Mouse (Mus musculus): ENCODE results near the gene Dhdh. TPM values are rescaled to one million over a fixed set of nuclear protein-coding genes. Genes with fewer than 3 reads are reported as not detected.
"Not testable (repeated sequence)": the region's sequence is repeated elsewhere in the genome, so short reads cannot be mapped to it uniquely, and the experiment has no call there.

Dhdh gene
- total RNA-seq, 2 experiments from 2014 or later: 3.0 to 3.1 TPM

DNA sequence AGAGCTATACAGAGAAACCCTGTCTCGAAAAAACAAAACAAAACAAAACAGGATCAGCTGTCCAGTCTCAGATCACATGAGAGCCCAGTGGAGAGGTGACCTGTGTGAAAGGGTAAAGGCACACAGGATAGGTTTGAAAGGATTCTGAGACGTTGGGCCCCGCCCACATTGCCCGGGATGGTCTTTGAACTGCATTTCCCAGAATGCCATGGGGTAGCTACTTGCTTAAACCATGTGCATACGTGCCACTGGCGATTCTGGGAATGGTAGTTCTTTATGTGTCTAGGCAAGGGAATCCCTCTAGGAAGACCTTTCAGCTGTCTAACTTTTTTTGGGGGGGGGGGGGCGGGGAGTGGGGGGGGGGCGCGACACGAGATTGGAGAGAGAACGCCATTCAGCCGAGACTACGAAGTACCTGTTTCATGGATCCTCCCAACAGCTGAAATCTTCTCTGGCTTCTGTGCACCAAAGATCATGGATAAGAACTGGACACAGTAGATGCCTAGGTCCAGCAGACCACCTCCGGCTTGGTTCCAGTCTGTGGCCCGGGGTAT, 7.2 kb downstream of the Dhdh start, which contains the start of gene Tulp2:
TSS of gene Tulp2 (plus strand) at position 504 of the 554 bp plus-strand sequence.
- peak; percentile 69 to 76 for DNase-seq (ENCODE audit: extremely low spot score in 1 of 2, low spot score in 2 of 2)
- intact Hi-C loops (cut with DNase I): no loop called here

DNA sequence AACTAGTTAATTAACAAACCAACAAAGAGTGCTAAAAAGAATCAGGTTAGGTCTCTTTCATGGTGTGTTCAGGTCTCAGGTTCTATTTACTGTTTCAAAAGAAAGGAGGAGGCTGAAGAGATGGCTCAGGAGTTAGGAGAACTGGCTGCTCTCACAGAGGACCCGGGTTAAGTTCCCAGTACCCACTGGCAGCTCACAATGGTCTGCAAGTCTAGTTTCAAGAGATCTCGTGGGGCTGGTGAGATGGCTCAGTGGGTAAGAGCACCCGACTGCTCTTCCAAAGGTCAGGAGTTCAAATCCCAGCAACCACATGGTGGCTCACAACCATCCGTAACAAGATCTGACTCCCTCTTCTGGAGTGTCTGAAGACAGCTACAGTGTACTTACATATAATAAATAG, 8.3 kb downstream of the Dhdh start:
- DNase-seq (ENCODE audit: extremely low spot score in 1 of 2, low spot score in 2 of 2); intact Hi-C loops (cut with DNase I): not testable (repeated sequence)

DNA sequence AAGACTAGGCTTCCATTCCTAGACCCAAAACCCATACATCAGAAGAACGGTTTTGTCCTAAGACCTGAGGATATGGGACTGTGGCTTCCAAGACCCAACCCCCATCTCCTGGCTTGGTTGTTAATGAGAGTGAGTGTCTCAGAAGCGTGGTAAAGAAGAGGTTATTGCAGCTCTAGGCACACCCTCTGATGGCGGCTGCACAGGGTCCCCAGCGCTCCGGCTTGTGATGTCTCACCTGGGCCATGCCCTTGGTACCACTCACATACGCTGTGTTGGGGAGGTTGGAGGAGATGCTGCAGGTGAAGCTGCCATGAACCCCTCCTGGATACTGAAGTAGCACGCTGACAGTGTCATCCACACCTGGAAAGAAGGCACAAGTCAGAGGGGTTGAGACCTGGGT, 9.8 kb downstream of the Dhdh start:
- intact Hi-C loops (cut with DNase I): loop anchor here (5.0 to 10.0 kb wide), 2 partner anchors 44 to 206 kb away; partner anchors contain the start of gene Ntn5
- DNase-seq (ENCODE audit: extremely low spot score in 1 of 2, low spot score in 2 of 2): no peak

DNA sequence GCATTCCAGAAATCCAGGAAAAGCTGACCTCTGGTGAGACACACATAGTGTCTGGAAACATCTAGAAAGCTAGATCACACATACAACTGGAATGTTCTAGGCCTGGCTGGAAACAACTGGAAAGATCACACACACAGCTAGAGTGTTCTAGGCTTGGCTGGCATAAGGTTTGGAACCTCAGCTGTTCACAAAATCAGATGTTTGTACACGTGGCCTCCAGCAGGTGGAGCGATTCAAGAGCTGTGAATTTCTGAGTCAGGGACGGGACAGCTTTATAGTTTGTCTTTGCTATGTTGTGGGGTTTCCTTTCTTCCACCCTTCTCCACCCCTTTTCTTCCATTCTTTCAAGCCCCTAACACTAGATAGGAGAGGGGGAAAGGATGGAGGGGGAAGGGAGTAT, 11.6 kb downstream of the Dhdh start:
- peak in 1 of 2 experiments; percentile 68 for DNase-seq (ENCODE audit: extremely low spot score in 1 of 2, low spot score in 2 of 2)
- intact Hi-C loops (cut with DNase I): loop anchor here (5.0 to 10.0 kb wide), 2 partner anchors 45 to 208 kb away; partner anchors contain the start of gene Ntn5

DNA sequence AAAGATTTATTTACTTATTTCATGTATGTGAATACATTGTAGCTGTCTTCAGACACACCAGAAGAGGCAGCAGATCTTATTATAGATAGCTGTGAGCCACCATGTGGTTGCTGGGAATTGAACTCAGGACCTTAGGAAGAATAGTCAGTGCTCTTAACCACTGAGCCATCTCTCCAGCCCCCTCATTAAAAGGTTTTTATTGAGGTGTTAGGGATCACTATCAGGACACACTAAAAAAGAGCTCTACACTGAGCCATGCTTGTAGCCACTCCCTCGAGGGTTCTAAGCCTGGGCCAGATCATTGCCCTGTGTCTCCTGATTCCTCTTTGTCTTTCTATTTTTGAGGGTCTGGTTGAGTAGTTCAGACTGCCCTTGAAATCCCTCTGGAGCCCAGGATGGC, 12.2 kb downstream of the Dhdh start:
- DNase-seq (ENCODE audit: extremely low spot score in 1 of 2, low spot score in 2 of 2): no peak
- intact Hi-C loops (cut with DNase I): loop anchor here (5.0 to 10.0 kb wide), 2 partner anchors 46 to 208 kb away; partner anchors contain the start of gene Ntn5

DNA sequence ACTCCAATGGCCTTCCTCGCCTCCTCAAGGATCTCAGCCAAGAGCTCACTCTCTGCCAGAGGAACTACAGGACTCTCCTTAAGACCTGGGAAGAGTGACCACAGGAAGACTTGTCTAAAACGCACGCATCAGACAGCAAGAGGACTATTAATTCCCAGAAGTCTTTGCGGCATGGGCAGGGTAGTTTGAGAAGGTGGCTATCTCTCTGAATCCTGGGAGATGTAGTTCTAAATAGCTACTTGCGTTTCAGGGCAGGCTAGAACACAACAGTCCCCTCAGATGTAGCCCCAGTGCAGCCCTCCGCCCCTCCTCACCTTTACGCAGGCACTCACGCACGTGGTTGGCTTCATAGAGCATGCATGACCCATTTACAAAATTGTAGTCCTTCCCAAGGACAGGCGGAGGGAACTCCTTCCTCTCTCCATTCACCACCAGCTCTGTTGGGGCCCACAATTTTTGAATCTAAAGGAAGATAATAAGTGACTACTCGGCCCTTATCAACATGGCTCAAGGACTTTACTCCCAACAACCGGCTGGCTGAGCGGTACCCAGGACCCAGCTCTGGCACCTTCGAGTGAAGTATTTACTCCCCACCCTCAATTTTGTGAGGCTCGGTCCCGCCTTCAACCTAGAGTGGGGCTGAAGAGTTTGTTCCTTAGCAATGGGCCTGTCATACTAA, 13.2 kb downstream of the Dhdh start:
- intact Hi-C loops (cut with DNase I): loop anchor here (5.0 to 10.0 kb wide), 2 partner anchors 47 to 209 kb away; partner anchors contain the start of gene Ntn5

DNA sequence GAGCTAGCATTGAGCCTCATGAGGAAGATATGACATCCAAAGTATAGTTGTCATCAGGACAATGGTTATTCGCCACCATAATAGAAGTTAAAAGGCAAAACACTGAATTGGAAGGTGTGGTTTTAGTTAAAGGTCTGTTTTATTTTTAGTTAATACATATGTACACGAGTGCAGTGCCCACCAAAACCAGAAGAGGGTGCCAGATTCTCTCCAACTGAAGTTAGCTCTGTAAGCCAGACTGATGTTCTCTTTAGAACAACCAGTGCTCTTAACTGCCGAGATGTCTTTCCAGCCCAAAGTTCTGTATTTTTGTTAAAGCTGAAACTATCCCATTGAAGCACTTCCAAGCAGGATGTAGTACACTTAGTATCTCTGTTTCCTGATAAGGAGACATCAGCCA, 17.7 kb downstream of the Dhdh start:
- DNase-seq (ENCODE audit: extremely low spot score in 1 of 2, low spot score in 2 of 2): peak; percentile 70 to 71

More for the DNA sequence above, 13.2 kb downstream of the Dhdh start:
- DNase-seq (ENCODE audit: extremely low spot score in 1 of 2, low spot score in 2 of 2): no peak

DNA sequence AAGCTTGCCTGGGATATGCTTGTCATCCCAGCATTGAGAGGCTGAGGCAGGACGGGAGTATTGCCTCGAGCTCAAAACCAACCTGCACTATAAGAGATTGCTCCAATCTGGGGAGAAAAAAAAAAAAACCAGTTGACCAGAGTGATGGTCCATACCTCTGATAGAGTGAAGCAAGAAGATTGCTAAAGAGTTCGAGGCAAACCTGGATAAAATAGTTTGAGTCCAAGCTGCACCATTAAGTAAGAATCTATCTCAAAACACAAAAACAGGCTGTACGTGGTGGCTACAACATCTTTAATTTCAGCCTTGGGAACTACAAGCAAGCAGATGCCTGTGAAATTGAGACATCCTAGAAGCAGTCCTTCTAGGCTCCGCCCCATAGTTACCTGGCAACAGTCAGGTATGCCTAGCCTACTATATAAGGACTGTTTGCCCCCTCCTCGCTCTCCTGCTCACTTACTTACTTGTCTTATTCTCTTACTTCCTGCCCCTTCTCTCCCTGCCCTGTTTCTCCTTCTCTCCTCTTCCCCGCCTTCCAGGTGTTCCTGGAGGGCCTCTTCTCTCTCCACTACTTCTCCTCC, 21.4 kb downstream of the Dhdh start:
- intact Hi-C loops (cut with DNase I): no loop called here
- DNase-seq (ENCODE audit: extremely low spot score in 1 of 2, low spot score in 2 of 2): no peak

More for the DNA sequence above, 17.7 kb downstream of the Dhdh start:
- intact Hi-C loops (cut with DNase I): loop anchor here (10.0 kb wide), 1 partner anchor 214 kb away; the partner anchor contains the start of gene Ntn5

DNA sequence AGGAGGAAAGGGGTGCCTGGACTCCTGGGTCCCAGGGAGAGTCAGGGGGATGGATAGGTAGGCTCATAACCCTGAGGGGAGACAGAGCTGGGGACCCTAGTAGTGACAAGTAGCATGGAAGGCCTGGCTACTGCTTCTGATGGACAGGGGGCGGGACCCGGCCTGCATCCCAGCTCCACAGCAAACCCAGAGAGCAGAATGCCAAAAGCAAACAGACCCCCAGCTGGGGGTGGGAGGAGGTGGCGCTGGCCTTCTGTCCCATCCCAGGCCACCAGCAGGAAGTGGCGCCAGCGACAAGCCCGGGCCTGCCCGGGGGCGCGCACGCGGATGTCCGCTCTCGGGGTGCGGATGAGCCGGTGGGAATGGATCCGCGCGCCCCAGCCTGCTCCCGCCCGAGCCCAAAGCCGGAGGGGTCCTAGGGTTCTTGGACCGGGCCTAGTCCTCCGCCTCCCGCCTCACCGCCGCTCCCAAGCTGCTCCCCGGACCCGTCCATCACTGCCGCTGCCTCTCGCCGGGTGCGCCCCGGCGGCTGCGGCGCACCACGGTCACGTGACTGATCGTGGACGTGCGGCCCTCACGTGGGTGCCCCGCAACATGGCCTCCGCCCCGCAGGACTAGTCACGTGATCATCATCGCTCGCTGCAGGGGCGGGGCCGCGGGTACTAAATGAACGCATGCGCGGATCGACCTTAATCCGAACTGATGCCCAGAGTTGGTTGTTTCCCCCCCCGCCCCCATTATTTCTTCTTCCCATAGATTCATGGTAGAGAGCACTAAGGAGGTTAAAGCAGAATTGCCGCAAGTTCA, 22.1 kb downstream of the Dhdh start, which contains the start of gene Bax:
TSS of gene Bax (minus strand) at position 616 of the 807 bp plus-strand sequence.
- intact Hi-C loops (cut with DNase I): no loop called here
- DNase-seq (ENCODE audit: extremely low spot score in 1 of 2, low spot score in 2 of 2): peak; percentile 95 to 98

DNA sequence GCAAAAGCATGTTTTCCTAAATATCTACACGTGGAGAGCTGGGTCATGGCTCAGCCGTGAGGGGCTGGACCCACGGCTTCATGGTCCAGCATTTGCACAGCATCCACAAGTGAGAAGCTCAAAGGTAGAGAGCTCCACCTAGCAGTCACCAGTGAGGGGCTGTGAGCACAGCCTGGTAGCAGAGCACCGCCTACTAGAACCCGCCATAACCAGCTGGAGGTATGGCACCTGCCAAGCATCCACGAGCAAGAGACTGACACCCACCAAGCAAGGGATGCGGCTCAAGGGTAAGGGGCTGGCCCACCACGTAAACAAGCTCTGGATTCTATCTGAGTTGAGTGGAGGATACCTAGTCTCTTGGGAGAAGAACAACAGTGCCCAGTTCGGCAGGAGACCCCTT, 23.1 kb downstream of the Dhdh start:
- no peak for DNase-seq (ENCODE audit: extremely low spot score in 1 of 2, low spot score in 2 of 2)
- intact Hi-C loops (cut with DNase I): no loop called here

DNA sequence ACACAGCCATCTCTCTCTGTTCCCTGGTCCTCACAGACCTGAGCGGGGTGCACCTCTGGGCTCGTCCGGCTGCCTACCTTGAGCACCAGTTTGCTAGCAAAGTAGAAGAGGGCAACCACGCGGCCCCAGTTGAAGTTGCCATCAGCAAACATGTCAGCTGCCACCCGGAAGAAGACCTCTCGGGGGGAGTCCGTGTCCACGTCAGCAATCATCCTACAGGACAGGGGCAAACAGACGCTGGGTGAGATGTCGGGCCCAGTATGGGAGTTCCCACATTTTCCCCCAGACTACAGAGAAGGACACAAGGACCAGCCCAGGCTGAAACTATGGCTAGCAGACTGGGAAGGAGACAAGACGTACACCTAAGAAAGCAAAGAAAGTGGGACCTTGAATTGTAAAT, 23.5 kb downstream of the Dhdh start:
- DNase-seq (ENCODE audit: extremely low spot score in 1 of 2, low spot score in 2 of 2): no peak

DNA sequence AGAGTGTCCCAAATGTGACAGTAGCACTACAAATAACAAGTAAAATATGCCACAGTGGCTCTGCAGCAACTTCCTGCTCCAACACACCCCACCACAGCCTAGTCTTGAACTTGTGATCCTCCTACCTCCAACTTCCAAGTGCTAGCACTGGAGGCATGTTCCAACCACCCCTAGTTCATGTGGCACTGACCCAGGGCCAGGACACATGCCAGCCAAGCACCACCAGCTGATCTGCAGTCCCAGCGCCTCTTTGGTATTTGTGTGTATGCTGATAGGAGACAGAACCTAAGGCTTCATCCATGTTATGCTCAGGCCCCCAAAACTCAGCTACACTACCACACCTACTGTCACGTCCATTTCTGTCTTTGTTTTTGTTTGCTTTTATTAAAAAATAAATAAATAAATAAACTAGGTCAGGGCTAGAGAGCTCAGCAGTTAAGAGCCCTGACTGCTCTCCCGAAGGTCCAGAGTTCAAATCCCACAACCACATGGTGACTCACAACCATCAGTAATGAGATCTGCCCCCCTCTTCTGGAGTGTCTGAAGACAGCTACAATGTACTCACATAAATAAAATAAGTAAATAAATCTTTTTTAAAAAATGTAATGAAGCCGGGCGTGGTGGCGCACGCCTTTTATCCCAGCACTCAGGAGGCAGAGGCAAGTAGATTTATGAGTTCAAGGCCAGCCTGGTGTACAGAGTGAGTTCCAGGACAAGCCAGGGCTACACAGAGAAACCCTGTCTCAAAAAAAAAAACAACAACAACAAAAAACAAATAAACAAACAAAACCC, 24.4 kb downstream of the Dhdh start:
- intact Hi-C loops (cut with DNase I): no loop called here
- DNase-seq (ENCODE audit: extremely low spot score in 1 of 2, low spot score in 2 of 2): no peak

More for the DNA sequence above, 23.5 kb downstream of the Dhdh start:
- intact Hi-C loops (cut with DNase I): no loop called here

DNA sequence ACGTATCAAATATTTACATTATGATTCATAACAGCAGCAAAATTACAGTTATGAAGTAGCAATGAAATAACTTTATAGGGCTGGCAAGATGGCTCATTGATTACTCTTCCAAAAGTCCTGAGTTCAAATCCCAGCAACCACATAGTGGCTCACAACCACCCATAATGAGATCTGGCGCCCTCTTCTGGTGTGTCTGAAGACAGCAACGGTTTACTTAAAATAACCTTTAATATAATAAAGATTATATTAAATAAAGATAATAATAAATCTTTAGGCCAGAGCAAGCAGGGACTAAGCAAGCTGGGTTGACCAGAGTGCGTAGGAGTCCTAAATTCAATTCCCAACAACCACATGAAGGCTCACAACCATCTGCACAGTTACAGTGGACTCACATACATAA, 25.7 kb downstream of the Dhdh start:
- intact Hi-C loops (cut with DNase I): not testable (repeated sequence)

DNA sequence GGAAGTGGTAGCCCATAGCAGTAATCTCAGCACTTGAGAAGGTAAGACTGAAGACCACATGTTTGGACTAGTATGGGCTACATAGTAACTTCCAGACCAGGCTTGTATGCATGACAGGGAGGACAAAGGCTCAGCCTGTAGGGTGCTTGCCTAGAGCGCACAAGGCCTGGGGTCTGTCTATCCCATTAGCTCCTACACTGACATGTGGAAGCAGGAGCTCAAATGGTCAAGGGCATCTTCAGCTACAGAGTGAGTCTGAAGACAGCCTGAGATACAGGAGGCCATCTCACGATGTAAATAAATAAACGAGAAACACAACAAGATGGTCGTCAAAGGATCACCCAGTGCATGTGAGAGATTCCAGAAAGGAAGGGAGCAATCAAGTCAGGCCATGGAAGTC, 26.3 kb downstream of the Dhdh start:
- intact Hi-C loops (cut with DNase I): no loop called here
- DNase-seq (ENCODE audit: extremely low spot score in 1 of 2, low spot score in 2 of 2): no peak

More for the DNA sequence above, 25.7 kb downstream of the Dhdh start:
- DNase-seq (ENCODE audit: extremely low spot score in 1 of 2, low spot score in 2 of 2): not testable (repeated sequence)

DNA sequence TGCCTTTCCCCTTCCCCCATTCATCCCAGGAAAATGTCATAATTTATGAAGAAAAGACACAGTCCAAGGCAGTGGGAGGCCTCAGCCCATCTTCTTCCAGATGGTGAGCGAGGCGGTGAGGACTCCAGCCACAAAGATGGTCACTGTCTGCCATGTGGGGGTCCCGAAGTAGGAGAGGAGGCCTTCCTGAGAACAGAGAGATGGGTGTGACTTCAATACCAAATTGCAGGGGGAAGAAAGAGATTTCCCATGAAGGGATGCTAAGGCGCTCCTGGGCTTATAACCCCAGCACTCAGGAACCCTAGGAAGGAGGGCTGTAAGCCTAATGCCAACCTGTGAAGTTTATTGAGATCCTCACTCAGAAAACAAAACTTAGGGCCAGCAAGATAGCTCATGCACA, 26.8 kb downstream of the Dhdh start:
- no peak for DNase-seq (ENCODE audit: extremely low spot score in 1 of 2, low spot score in 2 of 2)
- intact Hi-C loops (cut with DNase I): no loop called here

DNA sequence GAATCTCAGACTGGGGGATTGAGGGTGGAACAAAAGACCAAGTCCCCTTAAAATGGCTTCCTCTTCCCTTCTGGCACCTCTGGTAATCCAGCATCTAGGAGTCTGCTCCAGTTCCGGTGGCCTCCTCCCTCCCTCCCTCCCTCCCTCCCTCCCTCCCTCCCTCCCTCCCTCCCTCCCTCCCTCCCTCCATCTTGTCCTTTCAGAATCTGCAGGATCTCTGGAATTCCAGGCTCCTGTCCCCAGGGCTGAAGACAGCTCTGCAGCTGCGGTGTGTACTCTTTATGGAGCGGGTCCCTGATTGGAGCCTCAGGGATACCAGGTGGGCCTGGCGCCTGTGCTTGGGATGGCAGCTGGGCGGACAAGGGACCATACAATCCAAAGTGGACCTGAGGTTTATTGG, 27.3 kb downstream of the Dhdh start:
- DNase-seq (ENCODE audit: extremely low spot score in 1 of 2, low spot score in 2 of 2): no peak
- intact Hi-C loops (cut with DNase I): no loop called here

DNA sequence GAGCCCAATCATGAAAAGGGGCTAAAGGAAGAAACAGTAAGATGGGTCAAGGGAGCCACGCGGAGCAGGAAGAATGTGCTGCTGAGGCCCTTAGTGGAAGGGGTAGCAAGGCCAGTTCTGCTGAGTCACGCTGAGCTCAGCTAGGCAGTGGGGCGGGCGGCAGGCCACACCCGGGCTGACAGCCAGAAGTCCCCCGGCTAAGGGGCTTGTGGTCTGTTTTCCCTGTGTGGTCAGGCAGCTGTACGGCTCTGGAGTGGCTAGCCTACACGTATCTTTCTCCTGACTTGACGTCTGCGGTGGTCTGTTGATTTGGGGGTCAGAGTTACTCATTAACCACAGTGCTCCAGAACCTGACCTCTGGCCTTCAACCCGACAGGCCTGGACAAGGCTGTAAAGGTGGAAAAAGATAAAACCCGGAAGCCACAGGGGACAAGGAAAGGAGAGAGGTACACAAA, 27.7 kb downstream of the Dhdh start:
- intact Hi-C loops (cut with DNase I): no loop called here
- DNase-seq (ENCODE audit: extremely low spot score in 1 of 2, low spot score in 2 of 2): peak in 1 of 2 experiments; percentile 78

DNA sequence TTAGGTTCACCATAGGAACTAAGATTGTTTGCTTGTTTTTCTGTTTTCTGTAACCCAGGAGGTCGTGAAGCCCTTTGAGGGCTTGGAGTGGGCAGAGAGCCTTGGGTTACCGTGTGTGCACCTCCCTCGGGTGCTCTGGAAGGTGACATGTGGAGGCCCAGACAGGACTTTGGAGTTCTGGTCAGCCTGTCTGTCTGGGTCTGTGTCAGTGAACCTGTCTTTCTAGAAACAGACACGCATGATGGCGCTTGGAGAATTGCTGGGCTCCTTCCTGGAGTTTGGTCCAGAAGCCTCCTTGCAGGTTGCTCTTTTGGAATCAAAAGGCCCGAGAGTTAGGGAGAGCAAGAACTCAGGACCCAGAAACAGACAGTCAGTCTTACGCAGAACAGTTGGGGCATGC, 28.2 kb downstream of the Dhdh start:
- intact Hi-C loops (cut with DNase I): no loop called here
- DNase-seq (ENCODE audit: extremely low spot score in 1 of 2, low spot score in 2 of 2): no peak

All from left cerebral cortex, postnatal 10 days (tissue).